Mouse (Mus musculus): ENCODE measurements around the gene Slc37a3.

DNA sequence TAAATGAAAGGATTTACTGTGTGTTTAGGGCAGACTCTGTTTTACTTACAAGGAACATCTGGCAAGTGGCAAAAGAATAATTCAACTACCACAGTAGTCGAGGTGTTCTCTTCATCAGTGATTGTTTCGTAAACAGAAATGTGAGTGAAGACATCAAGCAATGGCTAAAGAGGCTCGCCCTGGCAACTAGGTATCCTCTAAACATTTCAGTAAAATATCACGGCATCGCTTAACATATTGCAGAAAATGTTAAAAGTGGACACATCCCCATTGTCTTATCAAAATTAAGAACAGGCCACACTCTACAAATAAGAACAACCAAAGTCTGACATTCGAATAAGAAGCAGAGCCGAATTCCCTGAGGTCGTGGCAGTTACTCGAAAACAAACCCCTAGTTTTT is 700 bp downstream of the Slc37a3 start:
- no peak for TF ChIP-seq CTCF (IDR thresholded peaks at IDR 0.05; ENCODE audit: extremely low read depth, insufficient read depth, low read length)
- TF ChIP-seq POLR2A (IDR thresholded peaks at IDR 0.05; ENCODE audit: extremely low read depth, insufficient read depth, low read length) = no peak
